Mouse (Mus musculus): ENCODE data around the gene Fignl1.

- TF ChIP-seq GATA1 (IDR thresholded peaks at IDR 0.05; ENCODE audit: low read length): no peak
- no peak for TF ChIP-seq TAL1 (IDR thresholded peaks at IDR 0.05; ENCODE audit: low read length)
Measured at GRCm38 (mm10) chr11:11828761-11829160, 20.0 kb upstream of the Fignl1 start.

Measured in erythroblast, embryonic 14.5 days (primary cell).